Mouse (Mus musculus): ENCODE data around the gene Elmsan1. TPM values are rescaled to one million over a fixed set of nuclear protein-coding genes. Genes with fewer than 3 reads are reported as not detected.
A peak's percentile ranks its signal among the peaks of the same experiment; 100 is the strongest.
"Not testable (repeated sequence)": the region's sequence is repeated elsewhere in the genome, so short reads cannot be mapped to it uniquely, and the experiment has no call there.

Elmsan1 gene
- 8.7 and 10.8 TPM in 2 replicates for polyA plus RNA-seq (2015; fragmentation: Nextera tagmentation; extraction: Ambion mirVana)

DNA sequence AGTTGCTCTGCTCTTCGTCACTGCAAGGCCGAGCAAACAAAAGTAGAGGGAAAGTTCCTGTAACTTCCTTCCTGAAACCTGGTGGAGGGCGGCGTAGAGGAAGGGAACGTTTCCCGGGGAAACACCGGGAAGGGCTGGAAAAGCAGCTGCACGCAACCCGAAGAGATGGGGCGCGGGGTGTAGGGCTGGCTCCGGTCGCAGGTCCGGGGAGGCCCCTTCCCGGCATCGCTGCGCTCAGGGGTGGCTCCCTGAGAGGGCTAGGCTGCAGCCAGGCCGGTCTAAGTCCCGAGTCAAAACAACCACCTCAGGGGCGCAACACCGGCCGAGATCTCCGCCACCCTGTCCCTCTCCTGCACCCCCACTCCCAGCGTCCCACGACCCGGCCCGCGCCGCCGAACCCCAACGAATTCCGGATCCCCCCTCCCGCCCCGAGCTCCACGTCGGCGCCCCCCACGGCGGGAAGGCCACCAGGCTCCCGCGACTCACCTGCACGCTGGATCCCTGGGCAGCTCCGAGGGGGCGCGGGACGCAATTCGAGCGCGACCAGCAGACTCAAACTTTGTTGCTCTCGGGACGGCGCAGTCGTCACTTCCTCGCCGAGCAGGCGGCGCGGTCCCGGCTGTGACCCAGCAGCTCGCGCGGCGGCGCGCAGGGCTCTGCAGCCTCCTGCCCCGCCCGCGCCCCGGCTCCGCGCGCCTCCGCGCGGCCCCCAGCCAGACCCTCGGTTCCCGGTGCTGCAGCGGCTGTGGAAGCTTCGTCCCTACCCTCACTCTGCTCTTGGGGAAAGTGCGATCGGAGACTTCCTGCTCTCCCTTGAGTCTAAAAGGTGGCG lies at the start of gene Elmsan1:
Elmsan1 (minus strand) TSS at position 593 of the 832 bp plus-strand sequence.
- peak; percentile 87 for ATAC-seq (replicated peaks; ENCODE audit: low FRiP score)
- H3K27ac ChIP-seq = peak within 1 kb of the TSS; percentile 94
- peak within 1 kb of the TSS; percentile 90 for H3K4me3 ChIP-seq (replicated peaks)
- no peaks in the 10 kb centered on the region for H3K36me3 ChIP-seq
- WGBS = under 1% methylated on average over 82 of the region's 82 CpGs
- no peaks in the 10 kb centered on the region for H3K9me3 ChIP-seq (replicated peaks)
- peak within 1 kb of the TSS; percentile 88 for H3K9ac ChIP-seq
- H3K4me1 ChIP-seq = peaks cover 63% of the 10 kb centered on the region
- no peaks in the 10 kb centered on the region for H3K27me3 ChIP-seq
- peak within 1 kb of the TSS; percentile 78 for H3K4me2 ChIP-seq

GRCm38 (mm10) chr12:84267264-84267663 lies 48.6 kb upstream of the Elmsan1 start:
- Histone ChIP-seq H3K4me3 (replicated peaks) (no peak overlapping the region), H3K4me1 (no peaks in the 10 kb centered on the region), H3K36me3 (no peaks in the 10 kb centered on the region), H3K27ac (no peak overlapping the region), H3K27me3 (no peaks in the 10 kb centered on the region), H3K9ac (no peak overlapping the region), H3K4me2 (no peak overlapping the region), H3K9me3 (replicated peaks) (no peaks in the 10 kb centered on the region)
- no peak for ATAC-seq (replicated peaks; ENCODE audit: low FRiP score)
- 63% methylated on average over 2 of the region's 2 CpGs for WGBS

- H3K4me1 ChIP-seq = no peaks in the 10 kb centered on the region
- no peak overlapping the region for H3K4me3 ChIP-seq (replicated peaks)
- H3K27me3 ChIP-seq = no peaks in the 10 kb centered on the region
- H3K9me3 ChIP-seq (replicated peaks) = no peaks in the 10 kb centered on the region
- 44% methylated on average over 7 of the region's 7 CpGs for WGBS
- H3K4me2 ChIP-seq = no peak overlapping the region
- no peak overlapping the region for H3K27ac ChIP-seq
- H3K36me3 ChIP-seq = no peaks in the 10 kb centered on the region
- no peak for ATAC-seq (replicated peaks; ENCODE audit: low FRiP score)
- no peak overlapping the region for H3K9ac ChIP-seq
Measured at GRCm38 (mm10) chr12:84260363-84260762, 41.7 kb upstream of the Elmsan1 start.

GRCm38 (mm10) chr12:84254886-84255285 lies 36.2 kb upstream of the Elmsan1 start:
- 72% methylated on average over 5 of the region's 5 CpGs for WGBS

DNA sequence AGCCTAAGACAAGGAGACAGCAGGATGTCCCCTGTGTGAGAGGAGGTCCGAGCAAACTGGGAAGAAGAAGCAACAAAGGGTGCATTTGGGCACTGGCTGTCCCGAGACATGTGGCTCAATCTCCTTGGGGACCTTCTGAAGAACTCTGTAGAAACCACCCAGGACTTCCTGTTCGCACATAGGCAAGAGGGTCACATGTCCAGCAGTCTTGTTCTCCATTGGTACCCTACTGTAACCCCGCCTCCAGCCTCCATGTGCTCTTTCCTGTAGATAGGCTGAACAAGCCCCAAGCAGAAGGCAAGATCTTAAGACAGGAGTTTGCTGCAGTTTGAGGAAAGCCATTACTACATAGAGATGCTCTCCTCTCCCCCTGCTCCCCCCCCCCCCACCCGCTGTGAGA lies 34.1 kb upstream of the Elmsan1 start:
- no peak for ATAC-seq (replicated peaks; ENCODE audit: low FRiP score)
- Histone ChIP-seq H3K27me3 (no peaks in the 10 kb centered on the region), H3K9me3 (replicated peaks) (no peaks in the 10 kb centered on the region), H3K36me3 (no peaks in the 10 kb centered on the region), H3K4me2 (no peak overlapping the region), H3K4me3 (replicated peaks) (no peak overlapping the region), H3K4me1 (no peaks in the 10 kb centered on the region), H3K9ac (no peak overlapping the region), H3K27ac (no peak overlapping the region)
- 85% methylated on average over 5 of the region's 5 CpGs for WGBS

More at GRCm38 (mm10) chr12:84254886-84255285, 36.2 kb upstream of the Elmsan1 start:
- Histone ChIP-seq H3K9me3 (replicated peaks) (no peaks in the 10 kb centered on the region), H3K4me1 (no peaks in the 10 kb centered on the region), H3K27me3 (no peaks in the 10 kb centered on the region), H3K9ac (no peak overlapping the region), H3K36me3 (no peaks in the 10 kb centered on the region), H3K4me3 (replicated peaks) (no peak overlapping the region), H3K4me2 (no peak overlapping the region), H3K27ac (no peak overlapping the region)
- no peak for ATAC-seq (replicated peaks; ENCODE audit: low FRiP score)

DNA sequence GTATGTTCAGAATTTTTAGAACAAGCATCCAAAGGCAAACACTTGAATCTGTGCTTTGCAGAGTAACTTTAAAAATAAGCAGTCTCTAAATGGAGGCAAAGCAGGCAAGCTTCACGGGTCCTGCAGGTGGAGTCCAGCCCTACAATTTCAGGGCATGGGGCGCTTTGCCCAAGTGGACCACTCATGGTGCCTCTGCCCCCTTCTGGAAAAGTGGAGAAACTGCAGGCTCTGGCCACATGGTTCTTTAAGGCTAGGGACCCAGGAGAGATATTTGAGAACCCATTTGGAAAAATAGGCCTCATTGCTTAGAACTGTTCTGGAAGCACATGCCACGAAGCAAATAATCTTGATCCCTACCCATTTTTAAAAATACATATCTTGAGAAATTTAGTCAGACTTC lies 30.5 kb upstream of the Elmsan1 start:
- H3K9ac ChIP-seq = no peak overlapping the region
- no peak overlapping the region for H3K27ac ChIP-seq
- H3K4me3 ChIP-seq (replicated peaks) = no peak overlapping the region
- H3K9me3 ChIP-seq (replicated peaks) = no peaks in the 10 kb centered on the region
- no peaks in the 10 kb centered on the region for H3K27me3 ChIP-seq
- H3K36me3 ChIP-seq = no peaks in the 10 kb centered on the region
- 7% methylated on average over 3 of the region's 3 CpGs for WGBS
- no peaks in the 10 kb centered on the region for H3K4me1 ChIP-seq
- ATAC-seq (replicated peaks; ENCODE audit: low FRiP score) = no peak
- no peak overlapping the region for H3K4me2 ChIP-seq

DNA sequence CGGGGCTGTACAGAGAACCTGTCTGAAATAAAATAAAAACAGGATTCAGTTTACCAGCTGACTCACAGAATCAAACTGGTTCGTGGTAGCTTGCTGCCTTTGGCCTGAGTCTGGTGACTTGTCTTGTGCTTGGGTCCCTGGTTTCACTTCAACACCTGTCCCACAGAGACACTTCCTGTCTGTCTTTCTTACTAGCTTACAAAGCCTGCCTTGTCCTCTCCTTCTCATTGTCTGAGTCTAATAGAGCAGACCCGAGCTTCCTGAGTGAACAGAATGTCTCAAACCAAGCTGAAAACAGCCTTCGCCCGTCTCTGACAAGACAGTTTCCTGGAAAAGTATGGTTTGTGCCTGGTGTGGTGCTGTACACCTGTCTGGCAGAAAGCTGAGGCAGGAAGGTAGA lies 27.0 kb upstream of the Elmsan1 start:
- no peak overlapping the region for H3K9ac ChIP-seq
- 72% methylated on average over 5 of the region's 5 CpGs for WGBS
- H3K27ac ChIP-seq = no peak overlapping the region

DNA sequence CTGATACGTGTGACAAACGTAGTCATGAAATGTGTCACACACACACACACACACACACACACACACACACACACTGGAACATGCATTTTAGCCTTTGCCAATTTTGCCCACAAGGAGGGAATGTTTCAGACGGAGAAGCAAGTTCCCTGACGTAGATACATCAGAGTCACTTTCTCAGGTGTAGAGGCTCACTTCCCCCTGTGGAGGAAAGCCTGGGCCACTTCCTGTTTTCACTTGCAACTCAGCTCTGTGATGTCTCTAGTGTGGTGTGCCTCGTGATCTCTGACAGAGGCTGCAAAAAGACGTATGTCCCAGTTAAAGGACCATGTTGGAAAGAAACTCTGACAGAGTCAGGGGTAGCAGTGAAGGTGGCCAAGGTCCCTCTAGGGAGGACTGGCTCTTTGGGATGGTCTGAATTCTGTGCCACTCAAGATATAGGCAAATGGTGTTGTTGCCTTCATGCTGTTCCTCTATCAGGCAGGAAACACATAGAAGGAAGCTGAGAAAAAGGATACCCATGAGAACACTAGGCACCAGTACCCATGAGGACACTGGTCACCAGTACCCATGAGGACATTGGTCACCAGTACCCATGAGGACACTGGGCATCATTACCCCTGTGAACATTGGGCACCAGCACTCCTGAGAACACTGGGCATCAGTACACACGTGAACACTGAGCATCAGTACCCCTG lies 24.5 kb upstream of the Elmsan1 start:
- ATAC-seq (replicated peaks; ENCODE audit: low FRiP score) = no peak
- Histone ChIP-seq H3K9ac (no peak overlapping the region), H3K9me3 (replicated peaks) (no peaks in the 10 kb centered on the region), H3K4me3 (replicated peaks) (no peak overlapping the region), H3K27me3 (0 out of 2 replicates have a peak, but pooled peaks cover 4% of the 10 kb centered on the region), H3K36me3 (no peaks in the 10 kb centered on the region), H3K4me2 (no peak overlapping the region), H3K27ac (no peak overlapping the region), H3K4me1 (0 out of 2 replicates have a peak, but pooled peaks cover 3% of the 10 kb centered on the region)
- whole genome bisulfite sequencing = 74% methylated on average over 7 of the region's 7 CpGs

More for the DNA sequence above, 27.0 kb upstream of the Elmsan1 start:
- no peak for ATAC-seq (replicated peaks; ENCODE audit: low FRiP score)
- no peaks in the 10 kb centered on the region for H3K36me3 ChIP-seq
- H3K9me3 ChIP-seq (replicated peaks) = no peaks in the 10 kb centered on the region
- H3K4me3 ChIP-seq (replicated peaks) = no peak overlapping the region
- no peak overlapping the region for H3K4me2 ChIP-seq
- no peaks in the 10 kb centered on the region for H3K27me3 ChIP-seq
- H3K4me1 ChIP-seq = no peaks in the 10 kb centered on the region

- H3K4me3 ChIP-seq (replicated peaks); H3K4me1 ChIP-seq; H3K9me3 ChIP-seq (replicated peaks); H3K36me3 ChIP-seq; H3K27me3 ChIP-seq; H3K4me2 ChIP-seq; H3K27ac ChIP-seq; ATAC-seq (replicated peaks; ENCODE audit: low FRiP score); H3K9ac ChIP-seq: not testable (repeated sequence)
- 87% methylated on average over 5 of the region's 5 CpGs for WGBS
Measured at GRCm38 (mm10) chr12:84237036-84237435, 18.4 kb upstream of the Elmsan1 start.

DNA sequence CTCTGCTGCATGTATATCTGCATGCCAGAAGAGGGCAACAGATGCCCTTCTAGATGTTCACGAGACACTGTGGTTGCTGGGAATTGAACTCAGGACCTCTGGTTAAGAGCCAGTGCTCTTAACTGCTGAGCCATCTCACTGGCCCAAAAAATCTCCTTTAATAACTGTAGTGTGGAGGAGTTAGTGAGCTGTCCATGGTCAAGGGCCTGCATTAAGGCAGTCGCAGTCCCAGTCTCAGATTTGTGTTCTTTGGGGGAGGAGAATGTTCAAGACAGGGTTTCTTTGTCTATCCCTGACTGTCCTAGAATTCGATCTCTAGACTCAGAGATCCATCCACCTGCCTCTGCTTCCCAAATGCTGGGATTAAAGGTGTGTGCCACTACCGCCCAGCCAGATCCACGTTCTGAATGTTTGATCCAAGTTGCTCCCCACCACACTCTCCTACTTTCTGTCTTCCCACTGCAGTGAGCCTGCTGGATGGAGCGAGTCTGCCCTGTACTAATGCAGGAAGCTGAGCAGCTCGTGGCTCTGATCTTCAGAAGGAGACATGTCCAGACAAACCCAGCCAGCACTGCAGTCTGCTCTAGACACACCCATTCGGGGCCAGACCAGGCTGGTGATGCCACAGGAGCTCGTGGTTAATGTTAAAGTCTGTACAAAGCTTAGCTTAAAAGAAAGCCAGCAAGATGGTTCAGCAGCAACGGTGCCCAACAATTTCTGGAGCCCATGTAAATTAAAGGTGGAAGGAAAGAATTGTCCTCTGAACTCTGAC lies 17.5 kb upstream of the Elmsan1 start:
- WGBS = 80% methylated on average over 10 of the region's 10 CpGs
- Histone ChIP-seq H3K4me1 (0 out of 2 replicates have a peak, but pooled peaks cover 3% of the 10 kb centered on the region), H3K4me3 (replicated peaks) (no peak overlapping the region), H3K27ac (no peak overlapping the region), H3K27me3 (0 out of 2 replicates have a peak, but pooled peaks cover 4% of the 10 kb centered on the region), H3K36me3 (no peaks in the 10 kb centered on the region), H3K4me2 (no peak overlapping the region), H3K9ac (no peak overlapping the region), H3K9me3 (replicated peaks) (no peaks in the 10 kb centered on the region)
- ATAC-seq (replicated peaks; ENCODE audit: low FRiP score) = no peak

- 0 out of 2 replicates have a peak, but pooled peaks cover 3% of the 10 kb centered on the region for H3K4me1 ChIP-seq
- H3K9ac ChIP-seq = no peak overlapping the region
- ATAC-seq (replicated peaks; ENCODE audit: low FRiP score) = no peak
- WGBS = 94% methylated on average over 6 of the region's 6 CpGs
- H3K36me3 ChIP-seq = no peaks in the 10 kb centered on the region
- H3K4me2 ChIP-seq = no peak overlapping the region
- no peak overlapping the region for H3K4me3 ChIP-seq (replicated peaks)
- no peaks in the 10 kb centered on the region for H3K9me3 ChIP-seq (replicated peaks)
- H3K27me3 ChIP-seq = 0 out of 2 replicates have a peak, but pooled peaks cover 4% of the 10 kb centered on the region
- no peak overlapping the region for H3K27ac ChIP-seq
Measured at GRCm38 (mm10) chr12:84235577-84235976, 16.9 kb upstream of the Elmsan1 start.
